Mouse (Mus musculus) forebrain, embryonic 16.5 days (tissue): Measurements from ENCODE around the gene Zfp503. TPM values are rescaled to one million over a fixed set of nuclear protein-coding genes. Genes with fewer than 3 reads are reported as not detected.

ENCODE experiments used
- ATAC-seq: fragments of 200-750 bp; cut with Nextera tagmentation; 2 replicates; pipeline ENCODE4 v1.8.0; 2017; ENCODE audit warnings: mild to moderate bottlenecking, moderate library complexity
- H3K27ac ChIP-seq: fragments of 300-500 bp; sonication (generic); 2 replicates; pipeline ENCODE4 v1.5.1; 2014; ENCODE audit warnings: low read length, control low read depth
- H3K27me3 ChIP-seq: fragments of 300-500 bp; sonication (generic); replicated peaks from 2 replicates; pipeline ENCODE4 v1.6.1; 2014; ENCODE audit warnings: low read length; ENCODE audit not compliant: control insufficient read depth, insufficient read depth
- H3K36me3 ChIP-seq: fragments of 300-500 bp; sonication (generic); 2 replicates; pipeline ENCODE4 v1.6.1; 2014; ENCODE audit not compliant: control insufficient read depth, insufficient read depth
- H3K4me1 ChIP-seq: fragments of 300-500 bp; sonication (generic); replicated peaks from 2 replicates; pipeline ENCODE4 v1.6.1; 2014; ENCODE audit warnings: low read length; ENCODE audit not compliant: control insufficient read depth, insufficient read depth
- H3K4me2 ChIP-seq: fragments of 300-500 bp; sonication (generic); 2 replicates; pipeline ENCODE4 v1.6.1; 2014; ENCODE audit warnings: mild to moderate bottlenecking, low read length, control low read depth
- H3K4me3 ChIP-seq: fragments of 300-500 bp; sonication (generic); replicated peaks from 2 replicates; pipeline ENCODE4 v1.5.1; 2014; ENCODE audit warnings: mild to moderate bottlenecking, low read length, control low read depth
- H3K9ac ChIP-seq: fragments of 300-500 bp; sonication (generic); replicated peaks from 2 replicates; pipeline ENCODE4 v1.6.1; 2014; ENCODE audit warnings: low read depth, low read length, control low read depth
- H3K9me3 ChIP-seq: fragments of 300-500 bp; sonication (generic); 2 replicates; pipeline ENCODE4 v1.6.1; 2016; ENCODE audit warnings: low read length; ENCODE audit not compliant: control insufficient read depth
- WGBS: fragments of 180-500 bp; shearing (Covaris S2); extraction: QIAGEN DNeasy Blood & Tissue Kit; methylation state at CpG from one replicate; pipeline ENCODE4 v1.1.7; 2014; 5-methylcytosine and 5-hydroxymethylcytosine counted together
- polyA plus RNA-seq: library from polyadenylated mRNA; unstranded; fragments of >200 nt; fragmentation: Nextera tagmentation; extraction: Ambion mirVana; gene quantifications from 2 replicates; pipeline ENCODE4 v1.2.1, GENCODE M21; 2015

Gene Zfp503
- polyA plus RNA-seq, 1 experiment from 2014 or later: 5.5 TPM

DNA sequence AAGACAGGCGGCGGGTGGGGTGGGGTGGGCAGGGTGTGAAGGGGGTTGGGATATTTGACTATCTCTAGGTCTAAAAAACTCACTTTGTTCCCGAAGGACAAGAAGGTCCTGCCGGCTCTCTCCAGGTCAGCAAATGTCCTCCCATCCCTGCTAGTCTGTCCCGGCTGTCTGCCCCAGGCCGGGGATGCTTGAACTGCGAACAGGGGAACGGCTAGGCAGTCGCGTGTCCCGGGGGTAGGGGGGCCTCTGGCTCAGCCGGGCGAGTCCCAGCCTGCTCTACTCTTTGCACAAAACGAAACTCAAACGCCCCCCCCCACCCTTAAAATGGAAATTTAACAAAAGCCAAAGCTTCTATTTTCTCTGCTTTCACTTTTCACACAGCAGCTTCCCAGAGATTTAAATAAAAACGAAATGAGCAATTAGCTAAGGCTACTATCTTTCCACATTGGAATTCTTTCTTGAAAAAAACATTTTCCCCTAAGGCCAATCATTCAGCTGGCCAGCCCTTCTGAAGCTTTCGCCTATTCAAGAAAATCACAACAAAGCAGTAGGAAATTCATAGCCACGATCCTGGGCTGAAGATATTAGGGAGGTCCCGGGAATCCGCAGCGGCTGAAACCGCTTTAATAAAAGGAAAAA is 6.0 kb downstream of the Zfp503 start:
- Histone ChIP-seq H3K9ac (peak overlapping the region; percentile 15; the same call in 1 of the 2 replicates), H3K4me2 (peak overlapping the region; percentile 48), H3K27me3 (peaks cover 43% of the 10 kb centered on the region), H3K36me3 (no peaks in the 10 kb centered on the region), H3K9me3 (no peaks in the 10 kb centered on the region), H3K4me1 (peaks cover 45% of the 10 kb centered on the region), H3K27ac (no peak overlapping the region), H3K4me3 (peak overlapping the region; percentile 34)
- no peak for ATAC-seq
- 2% methylated on average over 22 of the region's 22 CpGs for WGBS

DNA sequence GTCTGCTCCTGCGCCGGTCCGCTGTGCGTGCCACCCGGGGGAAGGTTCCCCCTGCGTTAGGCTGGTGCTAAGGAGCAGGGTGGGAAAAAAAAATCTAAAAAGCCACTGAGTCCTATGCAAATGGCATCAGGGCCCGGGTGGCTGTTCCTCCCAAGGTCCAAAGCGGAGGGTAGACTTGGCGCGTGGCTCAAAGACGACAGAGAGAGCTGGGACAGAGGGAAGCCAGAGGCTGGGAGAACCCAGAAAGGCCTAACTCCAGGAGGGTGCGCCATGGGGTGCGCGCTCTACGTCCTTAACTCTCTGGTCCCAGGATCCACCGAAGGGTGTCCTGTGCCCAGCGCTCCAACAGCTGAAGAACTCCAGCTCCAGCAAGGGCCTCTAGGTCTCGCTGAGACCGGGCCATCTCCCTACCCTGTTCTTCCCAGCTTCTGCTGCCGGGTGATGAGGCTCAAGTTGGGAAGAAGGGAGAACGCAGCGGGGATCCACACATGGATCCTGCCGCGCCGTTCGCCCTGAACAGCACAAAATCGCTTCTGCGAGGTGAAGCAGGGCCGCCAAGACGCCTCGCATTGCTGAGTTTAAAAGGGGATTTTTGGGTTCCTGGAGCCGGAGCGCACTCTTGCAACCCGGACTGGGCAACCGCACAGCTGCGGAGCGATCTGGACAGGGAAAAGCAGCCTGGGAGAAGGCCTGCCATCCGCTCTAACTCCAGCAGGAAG is 6.7 kb downstream of the Zfp503 start:
- no peak for ATAC-seq
- H3K27me3 ChIP-seq: peaks cover 42% of the 10 kb centered on the region
- H3K36me3 ChIP-seq: no peaks in the 10 kb centered on the region
- H3K4me1 ChIP-seq: peaks cover 42% of the 10 kb centered on the region
- H3K9ac ChIP-seq: peak overlapping the region; percentile 15
- no peaks in the 10 kb centered on the region for H3K9me3 ChIP-seq
- H3K27ac ChIP-seq: peak overlapping the region; percentile 36
- H3K4me2 ChIP-seq: peak overlapping the region; percentile 48
- H3K4me3 ChIP-seq: peak overlapping the region; percentile 34
- WGBS: 5% methylated on average over 38 of the region's 38 CpGs

DNA sequence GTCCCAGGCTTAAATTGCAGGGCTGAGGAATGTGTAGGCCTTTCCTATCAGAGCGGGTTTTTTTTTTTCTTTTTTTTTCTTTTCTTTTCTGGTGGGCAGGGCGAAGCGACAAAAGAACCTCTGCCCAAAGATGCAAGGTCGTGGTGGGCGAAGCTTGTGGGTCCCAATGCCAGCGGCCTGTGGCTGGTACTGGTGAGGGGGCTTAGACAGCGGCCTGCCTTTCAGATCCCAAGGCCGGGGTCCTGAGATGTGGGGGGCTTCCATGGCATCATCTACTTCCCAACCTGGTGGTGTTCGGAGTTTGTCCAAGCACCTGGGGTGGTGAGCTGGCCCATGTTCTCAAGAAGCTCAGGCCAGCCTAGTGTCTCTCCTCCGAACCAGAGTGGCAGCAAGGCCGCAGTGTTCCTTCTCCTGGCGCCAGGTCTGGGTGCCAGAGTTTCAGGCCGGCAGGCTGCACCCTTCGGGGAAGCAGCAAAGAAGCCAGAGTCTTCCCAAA is 7.3 kb downstream of the Zfp503 start:
- H3K9me3 ChIP-seq: no peaks in the 10 kb centered on the region; the same call in 1 of the 2 replicates
- peak overlapping the region; percentile 15; the same call in 1 of the 2 replicates for H3K9ac ChIP-seq
- peaks cover 42% of the 10 kb centered on the region for H3K27me3 ChIP-seq
- ATAC-seq: no peak
- WGBS: 22% methylated on average over 14 of the region's 14 CpGs
- peak overlapping the region; percentile 48 for H3K4me2 ChIP-seq
- peak overlapping the region; percentile 34 for H3K4me3 ChIP-seq
- H3K27ac ChIP-seq: no peak overlapping the region
- peaks cover 39% of the 10 kb centered on the region for H3K4me1 ChIP-seq
- no peaks in the 10 kb centered on the region for H3K36me3 ChIP-seq

DNA sequence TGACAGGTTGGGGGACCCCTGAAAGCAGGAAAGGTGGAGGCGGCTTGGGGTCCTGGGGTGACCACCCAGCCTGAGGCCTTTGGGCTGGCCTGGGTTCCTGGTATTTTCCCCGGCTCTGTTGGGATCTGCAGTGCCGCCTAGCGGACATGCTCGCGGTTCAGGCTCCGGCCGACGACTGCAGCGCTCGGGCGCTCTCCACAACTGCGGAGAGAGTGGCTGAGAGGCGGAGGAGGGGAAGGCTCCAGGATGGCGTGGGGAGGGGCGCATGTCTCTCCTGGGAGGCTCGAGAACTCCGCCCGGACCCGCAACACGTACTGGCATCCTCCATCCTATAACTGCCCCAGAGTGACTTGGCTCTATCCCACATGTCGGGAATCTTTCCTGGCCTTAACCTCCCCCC is 7.9 kb downstream of the Zfp503 start:
- Histone ChIP-seq H3K9ac (peak overlapping the region; percentile 15; the same call in 1 of the 2 replicates), H3K4me3 (peak overlapping the region; percentile 7; the same call in 1 of the 2 replicates), H3K27me3 (peaks cover 42% of the 10 kb centered on the region), H3K4me1 (peaks cover 34% of the 10 kb centered on the region), H3K4me2 (peak overlapping the region; percentile 20; the same call in 1 of the 2 replicates), H3K27ac (no peak overlapping the region), H3K36me3 (no peaks in the 10 kb centered on the region), H3K9me3 (no peaks in the 10 kb centered on the region; the same call in 1 of the 2 replicates)
- under 1% methylated on average over 22 of the region's 22 CpGs for WGBS
- ATAC-seq: peak; percentile 53

DNA sequence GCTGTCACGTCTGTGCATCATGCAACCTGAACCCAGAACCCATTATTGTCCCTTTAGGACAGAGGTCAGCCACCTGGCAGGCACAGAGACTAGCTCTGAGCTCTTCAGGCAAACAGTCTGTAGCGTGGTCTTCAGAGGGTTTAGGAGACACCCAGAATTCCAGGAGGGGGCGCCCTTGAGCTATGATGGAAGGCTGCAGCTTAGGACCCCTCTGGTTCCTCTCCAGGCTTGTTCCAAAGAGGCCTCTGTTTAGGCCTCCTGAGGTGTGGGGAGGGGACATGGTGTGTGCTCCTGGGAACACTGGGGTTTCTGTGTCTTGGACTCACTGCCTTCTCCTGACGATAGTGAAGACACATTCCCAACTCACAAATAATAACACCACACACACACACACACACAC is 20.4 kb downstream of the Zfp503 start:
- WGBS: 22% methylated on average over 4 of the region's 4 CpGs
- peaks cover 3% of the 10 kb centered on the region; the same call in 1 of the 2 replicates for H3K27me3 ChIP-seq
- no peak overlapping the region for H3K4me3 ChIP-seq
- H3K36me3 ChIP-seq: no peaks in the 10 kb centered on the region
- no peak overlapping the region for H3K9ac ChIP-seq
- peak; percentile 54; the same call in 1 of the 2 replicates for ATAC-seq
- H3K4me1 ChIP-seq: peaks cover 2% of the 10 kb centered on the region; the same call in 1 of the 2 replicates
- no peaks in the 10 kb centered on the region for H3K9me3 ChIP-seq
- no peak overlapping the region for H3K27ac ChIP-seq
- no peak overlapping the region for H3K4me2 ChIP-seq

DNA sequence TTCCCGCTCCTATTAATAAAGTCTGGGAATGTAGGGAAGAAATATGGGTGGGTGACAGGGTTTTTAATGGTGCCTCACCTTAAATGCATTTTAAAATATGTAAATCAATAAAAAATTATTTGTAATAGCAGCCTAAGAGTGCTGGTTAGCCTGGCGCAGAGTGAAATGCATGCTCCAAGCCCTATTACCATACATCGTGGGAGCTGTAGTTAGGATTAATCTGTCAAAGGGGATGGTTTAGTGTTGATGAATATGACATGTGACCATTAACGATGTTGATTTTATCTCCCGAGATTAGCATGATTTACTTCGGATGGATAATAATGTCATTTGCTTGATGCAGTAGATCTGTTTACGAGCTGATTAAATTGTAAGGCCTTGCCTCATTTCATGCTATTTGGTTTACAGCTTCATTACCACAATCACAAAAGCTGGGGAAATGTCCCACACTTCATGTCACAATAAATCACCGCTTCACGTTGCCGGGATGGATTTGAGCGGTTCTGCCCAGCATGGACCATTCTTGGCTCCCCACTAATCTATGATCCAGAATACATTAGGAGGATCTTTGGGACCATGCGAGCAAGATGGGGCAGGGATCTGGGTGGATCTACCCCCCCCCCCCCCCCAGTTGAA is 21.9 kb downstream of the Zfp503 start:
- Histone ChIP-seq H3K9me3 (no peaks in the 10 kb centered on the region), H3K27me3 (peaks cover 3% of the 10 kb centered on the region; the same call in 1 of the 2 replicates), H3K9ac (no peak overlapping the region), H3K36me3 (no peaks in the 10 kb centered on the region), H3K27ac (no peak overlapping the region), H3K4me1 (peaks cover 2% of the 10 kb centered on the region; the same call in 1 of the 2 replicates), H3K4me3 (no peak overlapping the region), H3K4me2 (no peak overlapping the region)
- peak; percentile 49; the same call in 1 of the 2 replicates for ATAC-seq
- 22% methylated on average over 12 of the region's 12 CpGs for WGBS

DNA sequence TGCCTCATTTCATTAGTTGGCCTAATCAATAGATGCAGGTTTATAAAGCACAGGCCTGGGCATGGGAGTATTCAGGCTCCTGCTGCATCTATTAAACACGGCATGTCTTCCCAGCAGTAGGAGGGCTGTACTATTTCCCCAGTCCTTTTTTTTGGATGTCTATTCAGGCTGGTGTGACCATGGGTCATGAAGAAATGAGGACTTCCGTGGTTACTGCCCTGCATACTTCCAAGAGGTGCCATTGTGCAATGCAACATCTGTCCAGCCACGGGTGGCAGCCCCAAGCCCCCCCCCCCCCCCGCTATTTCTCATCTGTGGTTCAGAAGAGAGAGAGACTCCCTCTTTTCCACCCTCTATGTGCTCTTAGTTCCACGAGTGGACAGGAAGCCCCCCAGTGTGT is 23.1 kb downstream of the Zfp503 start:
- no peak for ATAC-seq
- Histone ChIP-seq H3K4me1 (peaks cover 2% of the 10 kb centered on the region; the same call in 1 of the 2 replicates), H3K27me3 (peaks cover 3% of the 10 kb centered on the region; the same call in 1 of the 2 replicates), H3K9me3 (no peaks in the 10 kb centered on the region), H3K36me3 (no peaks in the 10 kb centered on the region), H3K4me3 (no peak overlapping the region), H3K4me2 (no peak overlapping the region), H3K27ac (no peak overlapping the region), H3K9ac (no peak overlapping the region)
- 36% methylated on average over 4 of the region's 5 CpGs for WGBS

DNA sequence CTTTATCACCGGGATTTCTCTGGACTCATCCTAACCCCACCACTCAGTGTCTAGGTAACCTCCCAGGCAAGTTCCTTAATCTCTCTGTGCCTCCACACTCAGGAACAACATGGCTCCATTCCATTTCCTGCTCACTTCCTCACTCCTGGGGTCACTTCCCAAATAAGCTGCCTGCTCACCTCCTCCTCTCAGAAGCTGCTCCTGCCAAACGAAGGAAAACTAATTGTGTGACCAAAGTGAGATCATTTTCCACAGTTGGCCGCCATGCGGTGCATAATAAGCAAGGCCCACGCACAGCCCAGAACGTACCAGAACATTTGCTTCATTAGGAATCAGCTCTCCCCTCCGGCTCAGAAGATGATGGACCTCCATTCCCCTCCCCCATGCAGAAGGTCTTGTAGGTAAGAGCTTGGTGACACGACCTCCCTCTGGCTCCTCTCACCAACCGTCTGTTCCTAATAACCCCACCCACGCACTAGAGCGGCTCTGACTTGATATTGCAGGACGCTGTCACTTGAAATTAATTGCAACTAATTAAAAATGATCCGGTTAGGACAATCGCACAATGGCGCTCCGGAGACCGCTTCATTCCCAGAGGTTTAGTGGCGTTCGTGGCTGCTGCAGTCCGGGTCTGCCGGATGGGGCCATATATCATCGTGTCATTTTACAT is 26.9 kb downstream of the Zfp503 start:
- no peak for ATAC-seq
- H3K27ac ChIP-seq: no peak overlapping the region

More for the DNA sequence above, 26.9 kb downstream of the Zfp503 start:
- Histone ChIP-seq H3K27me3 (peaks cover 3% of the 10 kb centered on the region; the same call in 1 of the 2 replicates), H3K4me3 (no peak overlapping the region), H3K9me3 (no peaks in the 10 kb centered on the region), H3K4me2 (no peak overlapping the region), H3K9ac (no peak overlapping the region), H3K36me3 (no peaks in the 10 kb centered on the region), H3K4me1 (0 out of 2 replicates have a peak, but pooled peaks cover under 1% of the 10 kb centered on the region)
- 67% methylated on average over 22 of the region's 22 CpGs for WGBS
